Mouse (Mus musculus) liver, embryonic 11.5 days (tissue): ENCODE measurements around the gene Echs1. TPM values are rescaled to one million over a fixed set of nuclear protein-coding genes. Genes with fewer than 3 reads are reported as not detected.

ENCODE experiments used
- ATAC-seq: fragments of 200-750 bp; cut with Nextera tagmentation; replicated peaks from 2 replicates; pipeline ENCODE4 v1.8.0; 2017; ENCODE audit warnings: moderate number of reproducible peaks, mild to moderate bottlenecking, moderate TSS enrichment, moderate library complexity; ENCODE audit not compliant: low FRiP score
- DNase-seq: peaks from one replicate; pipeline ENCODE4 v3.0.0-alpha.2; 2017; ENCODE audit warnings: low spot score
- H3K27ac ChIP-seq: fragments of 300-500 bp; sonication (generic); 2 replicates; pipeline ENCODE4 v1.5.1; 2014; ENCODE audit warnings: mild to moderate bottlenecking, low read depth, low read length, control low read depth
- H3K27me3 ChIP-seq: fragments of 300-500 bp; sonication (generic); replicated peaks from 2 replicates; pipeline ENCODE4 v1.6.1; 2014; ENCODE audit warnings: low read length, mixed read lengths; ENCODE audit not compliant: control insufficient read depth, insufficient read depth
- H3K36me3 ChIP-seq: fragments of 300-500 bp; sonication (generic); 2 replicates; pipeline ENCODE4 v1.6.1; 2014; ENCODE audit warnings: mild to moderate bottlenecking, low read length, moderate library complexity, mixed read lengths; ENCODE audit not compliant: control insufficient read depth, insufficient read depth
- H3K4me1 ChIP-seq: fragments of 300-500 bp; sonication (generic); replicated peaks from 2 replicates; pipeline ENCODE4 v1.6.1; 2014; ENCODE audit warnings: low read length, mixed read lengths; ENCODE audit not compliant: control insufficient read depth, insufficient read depth
- H3K4me2 ChIP-seq: fragments of 300-500 bp; sonication (generic); 2 replicates; pipeline ENCODE4 v1.6.1; 2014; ENCODE audit warnings: mild to moderate bottlenecking, control low read depth, moderate library complexity
- H3K4me3 ChIP-seq: fragments of 300-500 bp; sonication (generic); 2 replicates; pipeline ENCODE4 v1.5.1; 2014; ENCODE audit warnings: low read depth, low read length, control low read depth
- H3K9ac ChIP-seq: fragments of 300-500 bp; sonication (generic); 2 replicates; pipeline ENCODE4 v1.6.1; 2014; ENCODE audit warnings: low read depth, low read length, control low read depth
- H3K9me3 ChIP-seq: fragments of 300-500 bp; sonication (generic); 2 replicates; pipeline ENCODE4 v1.6.1; 2016; ENCODE audit warnings: low read length, inconsistent platforms, mixed read lengths; ENCODE audit not compliant: control insufficient read depth
- WGBS: fragments of 180-500 bp; shearing (Covaris S2); extraction: QIAGEN DNeasy Blood & Tissue Kit; methylation state at CpG from one replicate; pipeline ENCODE4 v1.1.7; 2014; 5-methylcytosine and 5-hydroxymethylcytosine counted together
- polyA plus RNA-seq: library from polyadenylated mRNA; unstranded; fragments of >200 nt; fragmentation: Nextera tagmentation; extraction: Ambion mirVana; gene quantifications from 2 replicates; pipeline ENCODE4 v1.2.1, GENCODE M21; 2014

Echs1 gene
- polyA plus RNA-seq, 1 experiment from 2014 or later = 119 TPM

GRCm38 (mm10) chr7:140082242-140082678, 34.0 kb downstream of the Echs1 start, which contains the start of gene Caly:
Gene Caly (minus strand): TSS chr7:140082548.
- DNase-seq (no peak), ATAC-seq (0 out of 2 replicates have a peak, but pooled peaks have one; percentile 28)
- Histone ChIP-seq H3K4me3 (no peak within 1 kb of the TSS), H3K9me3 (no peaks in the 10 kb centered on the region), H3K4me2 (no peak within 1 kb of the TSS), H3K27me3 (peaks cover 39% of the 10 kb centered on the region), H3K4me1 (0 out of 2 replicates have a peak, but pooled peaks cover 3% of the 10 kb centered on the region), H3K9ac (no peak within 1 kb of the TSS), H3K36me3 (no peaks in the 10 kb centered on the region), H3K27ac (no peak within 1 kb of the TSS)
- WGBS = 8% methylated on average over 18 of the region's 18 CpGs

- Histone ChIP-seq H3K9ac (no peak overlapping the region), H3K4me1 (0 out of 2 replicates have a peak, but pooled peaks cover 3% of the 10 kb centered on the region), H3K9me3 (no peaks in the 10 kb centered on the region), H3K36me3 (no peaks in the 10 kb centered on the region), H3K4me3 (no peak overlapping the region), H3K27me3 (peaks cover 39% of the 10 kb centered on the region), H3K27ac (no peak overlapping the region), H3K4me2 (no peak overlapping the region)
- ATAC-seq (no peak), DNase-seq (no peak)
- WGBS = 27% methylated on average over 20 of the region's 20 CpGs
Observed at GRCm38 (mm10) chr7:140081408-140082241, 34.7 kb downstream of the Echs1 start.

DNA sequence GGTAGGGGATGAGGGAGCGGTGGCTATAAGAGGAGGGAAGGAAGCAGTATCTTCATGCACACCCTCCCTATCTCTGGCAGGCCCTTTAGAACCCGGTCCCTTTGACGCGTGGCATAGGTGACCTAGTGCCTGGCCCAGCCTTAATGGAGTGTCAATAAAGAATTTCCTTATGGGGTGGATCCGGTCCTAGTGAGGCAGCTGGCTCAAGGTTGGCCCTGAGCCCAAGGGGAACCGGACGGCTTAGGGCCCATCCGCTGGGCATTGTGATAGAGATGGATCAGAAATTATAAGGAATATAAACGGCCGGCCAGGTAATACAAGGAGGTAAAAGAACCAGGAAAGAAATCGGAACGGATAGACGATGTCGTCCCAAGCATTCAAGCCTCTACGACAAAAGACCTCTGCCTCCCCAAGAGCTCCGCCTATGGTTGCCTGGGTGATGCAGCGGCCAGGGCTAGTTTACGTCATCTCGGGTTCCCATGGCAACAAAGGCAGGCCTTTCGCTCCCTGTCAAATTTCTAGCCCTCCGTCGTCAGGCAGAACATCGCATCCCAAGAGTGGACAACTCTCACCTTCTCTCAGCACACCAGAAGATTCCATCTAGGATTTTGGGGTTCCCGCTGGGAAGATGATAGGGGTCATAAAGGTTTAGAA, 35.6 kb downstream of the Echs1 start:
- DNase-seq (no peak), ATAC-seq (peak; percentile 41)
- Histone ChIP-seq H3K9ac (no peak overlapping the region), H3K27ac (no peak overlapping the region), H3K9me3 (no peaks in the 10 kb centered on the region), H3K4me3 (no peak overlapping the region), H3K27me3 (peaks cover 39% of the 10 kb centered on the region), H3K4me2 (no peak overlapping the region), H3K4me1 (0 out of 2 replicates have a peak, but pooled peaks cover 3% of the 10 kb centered on the region), H3K36me3 (no peaks in the 10 kb centered on the region)
- 7% methylated on average over 24 of the region's 24 CpGs for WGBS

- ATAC-seq = no peak; the same call in 1 of the 2 replicates
- Histone ChIP-seq H3K36me3 (no peaks in the 10 kb centered on the region), H3K4me1 (0 out of 2 replicates have a peak, but pooled peaks cover 3% of the 10 kb centered on the region), H3K9me3 (no peaks in the 10 kb centered on the region), H3K27ac (no peak overlapping the region), H3K4me3 (no peak overlapping the region), H3K4me2 (no peak overlapping the region), H3K9ac (no peak overlapping the region), H3K27me3 (peaks cover 39% of the 10 kb centered on the region)
- no peak for DNase-seq
- 9% methylated on average over 5 of the region's 5 CpGs for WGBS
Observed at GRCm38 (mm10) chr7:140078711-140079110, 37.6 kb downstream of the Echs1 start.

GRCm38 (mm10) chr7:140077698-140078097, 38.6 kb downstream of the Echs1 start:
- no peak overlapping the region for H3K9ac ChIP-seq
- DNase-seq (no peak), ATAC-seq (no peak)
- 69% methylated on average over 6 of the region's 6 CpGs for WGBS
- no peak overlapping the region for H3K4me3 ChIP-seq
- peaks cover 36% of the 10 kb centered on the region for H3K27me3 ChIP-seq
- H3K4me1 ChIP-seq = 0 out of 2 replicates have a peak, but pooled peaks cover 3% of the 10 kb centered on the region
- no peak overlapping the region for H3K27ac ChIP-seq
- H3K36me3 ChIP-seq = no peaks in the 10 kb centered on the region
- no peak overlapping the region for H3K4me2 ChIP-seq
- no peaks in the 10 kb centered on the region for H3K9me3 ChIP-seq

- H3K36me3 ChIP-seq = no peaks in the 10 kb centered on the region
- ATAC-seq (no peak), DNase-seq (no peak)
- peaks cover 4% of the 10 kb centered on the region for H3K27me3 ChIP-seq
- H3K4me2 ChIP-seq = peak overlapping the region; percentile 66
- 32% methylated on average over 39 of the region's 39 CpGs for WGBS
- no peak overlapping the region for H3K9ac ChIP-seq
- H3K27ac ChIP-seq = no peak overlapping the region
- H3K4me1 ChIP-seq = no peaks in the 10 kb centered on the region
- H3K4me3 ChIP-seq = peak overlapping the region; percentile 37
- no peaks in the 10 kb centered on the region for H3K9me3 ChIP-seq
Observed at GRCm38 (mm10) chr7:140070042-140070711, 46.1 kb downstream of the Echs1 start.

DNA sequence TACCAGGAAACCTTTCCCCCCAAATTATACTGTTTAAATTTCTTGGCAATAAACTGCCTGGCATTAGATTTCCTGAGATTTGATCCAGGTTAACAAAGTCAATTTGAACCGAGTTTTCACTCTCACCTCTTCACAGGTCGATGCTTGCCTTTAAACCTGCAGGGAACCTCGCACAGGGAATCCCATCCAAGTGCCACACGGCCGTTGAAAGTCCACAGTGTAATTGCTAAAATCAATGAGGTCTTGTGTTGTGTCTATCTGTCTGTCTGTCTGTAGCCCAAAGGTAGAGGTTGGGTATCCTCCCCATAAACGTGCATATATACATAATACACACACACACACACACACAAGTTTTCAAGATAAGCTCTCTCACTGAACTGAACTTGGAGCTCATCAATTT, 48.9 kb downstream of the Echs1 start:
- Histone ChIP-seq H3K9me3 (no peaks in the 10 kb centered on the region), H3K27me3 (peaks cover 26% of the 10 kb centered on the region), H3K4me3 (no peak overlapping the region), H3K27ac (no peak overlapping the region), H3K36me3 (no peaks in the 10 kb centered on the region), H3K9ac (no peak overlapping the region), H3K4me2 (no peak overlapping the region), H3K4me1 (no peaks in the 10 kb centered on the region)
- no peak for ATAC-seq
- DNase-seq = no peak
- WGBS = 46% methylated on average over 6 of the region's 6 CpGs

DNA sequence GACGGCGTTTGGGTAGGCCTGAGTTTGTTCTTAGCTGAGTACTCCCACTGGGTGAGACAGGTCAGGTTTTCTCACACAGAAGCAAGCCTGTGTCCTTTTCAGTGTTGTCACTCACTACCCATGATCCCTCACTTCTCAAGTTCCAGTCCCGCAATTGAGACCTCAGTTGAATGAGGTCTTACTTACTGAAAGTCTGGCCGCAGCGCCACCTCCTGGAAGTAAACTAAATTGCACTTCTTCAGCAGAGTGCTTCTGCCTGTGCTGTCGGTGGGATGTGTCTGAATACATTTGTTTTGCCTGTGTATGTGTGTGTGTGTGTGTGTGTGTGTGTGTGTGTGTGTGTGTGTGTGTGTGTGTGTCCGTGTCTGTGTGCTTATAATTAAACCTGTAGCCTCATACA, 53.2 kb downstream of the Echs1 start:
- no peak overlapping the region for H3K4me3 ChIP-seq
- peaks cover 66% of the 10 kb centered on the region for H3K27me3 ChIP-seq
- ATAC-seq = peak; percentile 42; the same call in 1 of the 2 replicates
- 19% methylated on average over 7 of the region's 7 CpGs for WGBS
- H3K9ac ChIP-seq = no peak overlapping the region
- no peak for DNase-seq
- H3K9me3 ChIP-seq = no peaks in the 10 kb centered on the region
- no peaks in the 10 kb centered on the region for H3K36me3 ChIP-seq
- no peaks in the 10 kb centered on the region; the same call in 1 of the 2 replicates for H3K4me1 ChIP-seq
- H3K4me2 ChIP-seq = no peak overlapping the region
- H3K27ac ChIP-seq = no peak overlapping the region
